Mouse (Mus musculus): ENCODE results near the gene Syn2.

DNA sequence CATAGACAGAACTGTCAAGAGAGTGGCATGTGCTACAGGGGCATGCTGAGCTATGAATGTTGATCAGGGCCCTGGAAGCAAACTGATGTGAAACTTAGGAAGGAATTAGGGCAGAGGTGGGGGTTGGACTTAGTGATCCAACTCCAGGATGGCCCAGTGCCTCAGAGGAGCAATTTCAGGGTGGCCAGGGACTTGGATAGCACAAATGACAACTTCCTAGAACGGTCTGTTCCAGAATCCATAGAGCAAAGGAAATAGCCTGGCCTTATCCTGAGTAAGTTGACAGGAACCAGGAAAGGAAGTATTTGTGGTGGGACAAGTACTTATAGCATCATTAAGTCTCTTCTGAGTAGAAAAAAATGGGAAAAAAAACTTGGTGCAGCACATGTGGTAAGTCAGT lies 97.9 kb downstream of the Syn2 start:
- no peak for TF ChIP-seq CTCF (IDR thresholded peaks at IDR 0.05; ENCODE audit: control insufficient read depth, insufficient read depth, insufficient read length)
- TF ChIP-seq USF1 (IDR thresholded peaks at IDR 0.05; ENCODE audit: low read depth) = no peak
- TF ChIP-seq MAX (IDR thresholded peaks at IDR 0.05) = no peak
- TF ChIP-seq MYOG (IDR thresholded peaks at IDR 0.05; ENCODE audit: control insufficient read depth, extremely low read depth, insufficient read length) = no peak
- no peak for TF ChIP-seq MYOD1 (IDR thresholded peaks at IDR 0.05; ENCODE audit: control insufficient read depth, insufficient read length, low read depth)
- TF ChIP-seq FOSL1 (IDR thresholded peaks at IDR 0.05; ENCODE audit: insufficient read depth, low read length, poor library complexity, severe bottlenecking) = no peak

Measured in C2C12 (cell line).